Mouse (Mus musculus) liver, postnatal 0 days (tissue): ENCODE data around the gene Hnrnph1. TPM values are rescaled to one million over a fixed set of nuclear protein-coding genes. Genes with fewer than 3 reads are reported as not detected.
"Not testable (repeated sequence)": the region's sequence is repeated elsewhere in the genome, so short reads cannot be mapped to it uniquely, and the experiment has no call there.

Experiments used
- ATAC-seq: fragments of 200-750 bp; cut with Nextera tagmentation; 2 replicates; pipeline ENCODE4 v1.8.0; 2017; ENCODE audit warnings: mild to moderate bottlenecking, moderate library complexity
- DNase-seq: peaks from one replicate; pipeline ENCODE4 v3.0.0-alpha.2; 2016
- H3K27ac ChIP-seq: fragments of 300-500 bp; sonication (generic); 2 replicates; pipeline ENCODE4 v1.5.1; 2014; ENCODE audit warnings: antibody characterized with exemption, moderate library complexity, mild to moderate bottlenecking, low read depth
- H3K27me3 ChIP-seq: fragments of 300-500 bp; sonication (generic); 2 replicates; pipeline ENCODE4 v1.6.1; 2014; ENCODE audit warnings: low read length, control low read depth, mixed read lengths; ENCODE audit not compliant: insufficient read depth
- H3K36me3 ChIP-seq: fragments of 300-500 bp; sonication (generic); replicated peaks from 2 replicates; pipeline ENCODE4 v1.6.1; 2014; ENCODE audit warnings: mild to moderate bottlenecking, control low read depth, low read length, moderate library complexity, mixed read lengths; ENCODE audit not compliant: insufficient read depth
- H3K4me1 ChIP-seq: fragments of 300-500 bp; sonication (generic); 2 replicates; pipeline ENCODE4 v1.6.1; 2014; ENCODE audit warnings: antibody characterized with exemption, mild to moderate bottlenecking, control low read depth; ENCODE audit not compliant: insufficient read depth
- H3K4me2 ChIP-seq: fragments of 300-500 bp; sonication (generic); 2 replicates; pipeline ENCODE4 v1.6.1; 2014; ENCODE audit warnings: low read depth, mild to moderate bottlenecking, low read length, moderate library complexity, mixed read lengths
- H3K4me3 ChIP-seq: fragments of 300-500 bp; sonication (generic); 2 replicates; pipeline ENCODE4 v1.5.1; 2014; ENCODE audit warnings: low read depth, low read length
- H3K9ac ChIP-seq: fragments of 300-500 bp; sonication (generic); replicated peaks from 2 replicates; pipeline ENCODE4 v1.6.1; 2014; ENCODE audit warnings: mild to moderate bottlenecking, moderate library complexity
- H3K9me3 ChIP-seq: fragments of 300-500 bp; sonication (generic); 2 replicates; pipeline ENCODE4 v1.6.1; 2016; ENCODE audit warnings: mild to moderate bottlenecking, control low read depth, low read length, mixed read lengths
- CTCF ChIP-seq: sonication (generic); IDR thresholded peaks from 2 replicates; pipeline ENCODE4 v1.5.1; 2016; ENCODE audit warnings: antibody characterized with exemption, low read depth
- EP300 ChIP-seq: IDR thresholded peaks from 2 replicates; pipeline ENCODE4 v1.6.1; 2016; ENCODE audit warnings: antibody characterized with exemption, low read depth, mild to moderate bottlenecking
- WGBS: fragments of 180-500 bp; shearing (Covaris S2); extraction: QIAGEN DNeasy Blood & Tissue Kit; methylation state at CpG from one replicate; pipeline ENCODE4 v1.1.7; 2014; ENCODE audit not compliant: insufficient replicate concordance; 5-methylcytosine and 5-hydroxymethylcytosine counted together
- polyA plus RNA-seq: library from polyadenylated mRNA; unstranded; fragments of >200 nt; fragmentation: Nextera tagmentation; extraction: Ambion mirVana; gene quantifications from 2 replicates; pipeline ENCODE4 v1.2.1, GENCODE M21; 2015

Gene Hnrnph1
- polyA plus RNA-seq, 1 experiment from 2014 or later, result 70.1 TPM

DNA sequence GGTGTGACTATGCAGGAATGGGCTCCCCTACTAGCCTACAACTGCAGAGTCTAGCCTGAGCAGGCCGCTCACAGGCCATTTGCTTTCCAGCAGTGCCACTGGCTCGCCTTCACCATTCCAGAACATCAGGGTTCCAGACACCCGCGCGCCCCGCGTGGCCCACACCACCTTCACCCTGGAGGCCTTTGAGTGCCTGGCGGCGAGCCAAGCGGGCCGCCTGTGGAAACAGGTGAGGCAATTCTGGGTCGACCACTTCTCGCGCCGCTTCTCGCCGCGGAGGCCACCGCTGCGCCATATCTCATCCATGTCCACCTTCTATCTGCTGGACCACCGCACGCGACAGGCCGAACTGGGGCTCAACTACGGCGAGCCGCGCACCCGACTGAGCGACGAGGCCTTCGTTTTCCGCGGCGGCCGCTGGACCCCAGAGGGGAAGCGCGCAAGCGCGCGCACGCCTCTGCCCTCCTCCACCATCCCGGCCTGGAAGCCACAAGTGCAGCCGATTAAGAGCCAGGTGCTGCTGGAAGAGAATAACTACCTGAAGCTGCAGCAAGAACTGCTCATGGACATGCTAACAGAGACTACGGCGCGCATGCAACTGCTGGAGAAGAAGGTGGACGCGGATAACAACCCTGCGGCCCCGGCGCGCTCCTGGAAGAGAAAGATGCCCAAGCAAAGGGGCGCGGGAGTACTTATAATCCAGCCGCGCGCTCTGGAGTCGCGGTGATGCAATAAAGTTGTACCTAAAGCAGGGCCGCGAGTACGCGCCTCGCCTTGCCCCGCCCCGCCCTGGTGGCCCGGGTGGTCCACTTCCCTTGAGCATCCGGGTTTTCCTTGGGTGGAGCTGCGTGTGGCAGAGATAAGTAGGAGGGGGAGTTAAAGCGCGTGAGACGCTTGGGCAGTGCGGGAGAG, 17.6 kb upstream of the Hnrnph1 start:
- no peak for TF ChIP-seq EP300
- no peak for TF ChIP-seq CTCF
- Histone ChIP-seq H3K9ac (peak overlapping the region; percentile 61), H3K4me3 (peak overlapping the region; percentile 63), H3K4me2 (peak overlapping the region; percentile 97), H3K27ac (no peak overlapping the region), H3K27me3 (no peaks in the 10 kb centered on the region), H3K36me3 (no peaks in the 10 kb centered on the region), H3K4me1 (peaks cover 18% of the 10 kb centered on the region; the same call in 1 of the 2 replicates), H3K9me3 (no peaks in the 10 kb centered on the region)
- peak; percentile 57 for DNase-seq
- ATAC-seq, result peak; percentile 21; the same call in 1 of the 2 replicates
- WGBS, result 4% methylated on average over 74 of the region's 74 CpGs

DNA sequence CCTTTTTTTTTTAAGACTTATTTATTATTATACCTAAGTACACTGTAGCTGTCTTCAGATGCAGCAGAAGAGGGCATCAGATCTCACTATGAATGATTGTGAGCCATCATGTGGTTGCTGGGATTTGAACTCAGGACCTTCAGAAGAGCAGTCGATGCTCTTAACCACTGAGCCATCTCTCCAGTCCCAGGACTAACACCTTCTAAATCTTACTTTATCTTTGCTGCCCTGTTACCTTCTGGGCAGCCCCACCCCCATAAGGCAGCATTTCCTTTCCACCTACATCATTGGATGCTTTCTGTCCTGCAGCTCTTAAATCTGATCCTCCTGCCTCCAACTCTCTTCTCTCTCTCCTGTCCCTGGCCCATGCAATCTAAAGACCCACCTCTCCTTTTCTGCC, 15.5 kb upstream of the Hnrnph1 start:
- H3K36me3 ChIP-seq, ATAC-seq, H3K4me2 ChIP-seq, H3K9ac ChIP-seq, H3K4me3 ChIP-seq, DNase-seq, H3K27me3 ChIP-seq, H3K4me1 ChIP-seq, H3K27ac ChIP-seq, H3K9me3 ChIP-seq: not testable (repeated sequence)
- 68% methylated on average over 1 of the region's 1 CpGs for WGBS

DNA sequence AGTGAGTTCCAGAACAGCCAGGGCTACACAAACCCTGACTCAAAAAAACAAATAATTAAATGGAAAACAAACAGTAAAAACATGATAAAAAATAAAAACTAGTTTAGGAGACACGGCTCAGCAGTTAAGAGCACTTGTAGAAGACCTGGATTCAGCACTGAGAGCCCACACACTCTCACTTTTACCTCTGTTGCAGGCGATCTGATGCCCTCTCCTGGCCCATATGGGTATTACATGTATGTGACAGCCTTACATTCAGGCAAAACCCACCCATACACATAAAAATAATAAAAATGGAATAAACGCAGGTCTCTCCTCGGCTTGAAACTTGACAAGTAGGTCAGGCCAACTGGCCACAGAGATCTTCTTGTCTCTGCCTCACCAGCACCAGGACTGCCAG, 12.2 kb upstream of the Hnrnph1 start:
- DNase-seq (peak; percentile 80), ATAC-seq (peak; percentile 62)
- Histone ChIP-seq H3K36me3 (no peaks in the 10 kb centered on the region), H3K27me3 (no peaks in the 10 kb centered on the region), H3K4me3 (no peak overlapping the region), H3K9ac (no peak overlapping the region), H3K4me1 (0 out of 2 replicates have a peak, but pooled peaks cover 1% of the 10 kb centered on the region), H3K9me3 (no peaks in the 10 kb centered on the region), H3K4me2 (no peak overlapping the region), H3K27ac (no peak overlapping the region)
- 6% methylated on average over 4 of the region's 4 CpGs for WGBS
- TF ChIP-seq EP300 (no peak), CTCF (peak; percentile 96)

GRCm38 (mm10) chr11:50365322-50365721, 11.5 kb upstream of the Hnrnph1 start:
- no peaks in the 10 kb centered on the region for H3K4me1 ChIP-seq
- no peak overlapping the region for H3K27ac ChIP-seq
- ATAC-seq, result no peak
- no peak overlapping the region for H3K4me2 ChIP-seq
- no peak overlapping the region for H3K9ac ChIP-seq
- no peaks in the 10 kb centered on the region for H3K9me3 ChIP-seq
- no peak for DNase-seq
- H3K27me3 ChIP-seq, result no peaks in the 10 kb centered on the region
- H3K4me3 ChIP-seq, result no peak overlapping the region
- H3K36me3 ChIP-seq, result no peaks in the 10 kb centered on the region
- TF ChIP-seq EP300 (no peak), CTCF (no peak)

- 0 out of 2 replicates have a peak, but pooled peaks cover 6% of the 10 kb centered on the region for H3K4me1 ChIP-seq
- H3K4me3 ChIP-seq, result no peak overlapping the region
- no peak for DNase-seq
- no peak overlapping the region for H3K4me2 ChIP-seq
- no peaks in the 10 kb centered on the region for H3K27me3 ChIP-seq
- WGBS, result 75% methylated on average over 9 of the region's 9 CpGs
- no peaks in the 10 kb centered on the region for H3K36me3 ChIP-seq
- ATAC-seq, result peak; percentile 40; the same call in 1 of the 2 replicates
- TF ChIP-seq CTCF (no peak), EP300 (no peak)
- no peaks in the 10 kb centered on the region for H3K9me3 ChIP-seq
- H3K9ac ChIP-seq, result no peak overlapping the region
- no peak overlapping the region for H3K27ac ChIP-seq
Observed at GRCm38 (mm10) chr11:50367531-50367930, 9.3 kb upstream of the Hnrnph1 start.

GRCm38 (mm10) chr11:50369360-50369911, 7.4 kb upstream of the Hnrnph1 start:
- WGBS, result 68% methylated on average over 5 of the region's 5 CpGs
- no peak overlapping the region for H3K4me2 ChIP-seq
- H3K4me1 ChIP-seq, result 0 out of 2 replicates have a peak, but pooled peaks cover 6% of the 10 kb centered on the region
- H3K27ac ChIP-seq, result no peak overlapping the region
- ATAC-seq, result no peak
- no peaks in the 10 kb centered on the region for H3K36me3 ChIP-seq
- TF ChIP-seq CTCF (no peak), EP300 (no peak)
- no peaks in the 10 kb centered on the region for H3K27me3 ChIP-seq
- H3K4me3 ChIP-seq, result no peak overlapping the region
- no peak overlapping the region for H3K9ac ChIP-seq
- no peak for DNase-seq
- no peaks in the 10 kb centered on the region for H3K9me3 ChIP-seq
